In the genomic region with DNA sequence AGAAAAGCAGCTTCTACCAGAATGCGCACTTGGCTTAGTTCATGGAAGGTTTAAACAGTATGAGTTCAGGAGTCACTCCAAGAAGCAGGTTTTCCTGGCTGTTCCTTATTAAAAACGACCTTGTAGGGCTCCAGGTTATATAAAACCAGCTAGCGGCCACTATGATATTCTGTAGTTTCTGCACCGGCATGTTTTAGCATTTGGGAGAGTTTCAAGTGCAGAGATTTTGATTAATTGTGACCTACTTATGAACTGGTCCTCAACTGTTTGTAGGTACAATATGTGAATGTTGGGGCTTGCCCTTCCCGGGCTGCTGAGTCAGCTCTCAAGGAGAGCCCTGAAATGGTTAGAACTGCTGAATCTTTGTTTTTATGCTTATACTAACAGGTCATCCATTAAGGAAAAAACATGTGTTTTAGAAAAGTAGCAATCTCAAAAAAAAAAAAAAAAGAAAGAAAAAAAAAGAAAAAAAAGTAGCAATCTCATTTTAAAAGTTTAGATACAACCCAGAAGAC, we compare ENCODE assay signal across 25 mouse cellular contexts. TPM values are rescaled to one million over a fixed set of nuclear protein-coding genes. Genes with fewer than 3 reads are reported as not detected.
DNase-seq lines count a peak whose midpoint lies in the region; ATAC-seq and TF ChIP-seq lines count a peak whose summit lies in the region.
"Had no signal": no experiment of that assay in that cellular context is flagged by ENCODE, and none has a peak within 500 bp of the region (broad histone marks: within the 10 kb centered on the region; RNA-seq: fewer than 3 reads in every experiment).

No protein-coding gene starts in this region.

- H3K27me3 ChIP-seq in limb, embryonic 12.5 days = no peaks in the 10 kb centered on the region; the same call in 1 of the 2 replicates
- H3K27me3 ChIP-seq in limb, embryonic 10.5 days (ENCODE audit: low read depth, poor library complexity, severe bottlenecking) = 0 out of 2 replicates have a peak, but pooled peaks cover 5% of the 10 kb centered on the region
- H3K27me3 ChIP-seq in cerebellum, adult 2 months (ENCODE audit: control insufficient read depth, insufficient read depth, low read length) = no peaks in the 10 kb centered on the region
- H3K27me3 ChIP-seq: limb, embryonic 15.5 days; liver, embryonic 13.5 days had no signal

- WGBS in limb, embryonic 12.5 days = 71% methylated on average over 5 of the region's 5 CpGs
- WGBS in limb, embryonic 10.5 days = 83% methylated on average over 5 of the region's 5 CpGs
- WGBS in cerebellum, adult 2 months = 66% methylated on average over 5 of the region's 5 CpGs

- H3K4me2 ChIP-seq in limb, embryonic 12.5 days = no peak overlapping the region
- H3K4me2 ChIP-seq: heart, embryonic 11.5 days; hindbrain, embryonic 13.5 days; limb, embryonic 15.5 days; liver, embryonic 13.5 days had no signal

- no peak for ATAC-seq in limb, embryonic 12.5 days (ENCODE audit: insufficient number of reproducible peaks, insufficient read depth, low FRiP score, low TSS enrichment, low read depth)
- ATAC-seq: forebrain, embryonic 14.5 days; intestine, postnatal 0 days had no signal

- peak overlapping the region; percentile 45; the same call in 1 of the 2 replicates for H3K27ac ChIP-seq in limb, embryonic 12.5 days
- no peak overlapping the region for H3K27ac ChIP-seq in limb, embryonic 10.5 days
- no peak overlapping the region for H3K27ac ChIP-seq in cerebellum, adult 2 months (ENCODE audit: insufficient read depth, low read length)
- H3K27ac ChIP-seq: hindbrain, embryonic 13.5 days; layer of hippocampus, adult 2 months; left cerebral cortex, adult 2 months; limb, embryonic 15.5 days; liver, embryonic 13.5 days had no signal

- no peaks in the 10 kb centered on the region for H3K9me3 ChIP-seq in limb, embryonic 12.5 days
- no peaks in the 10 kb centered on the region for H3K9me3 ChIP-seq in limb, embryonic 10.5 days (replicated peaks)
- H3K9me3 ChIP-seq: hindbrain, embryonic 13.5 days; limb, embryonic 15.5 days; liver, embryonic 13.5 days had no signal

- TF ChIP-seq CTCF in cerebellum, adult 2 months (IDR thresholded peaks at IDR 0.05; ENCODE audit: borderline replicate concordance, insufficient read depth, low read depth, low read length) = no peak

- no peak for TF ChIP-seq POLR2A in cerebellum, adult 2 months (IDR thresholded peaks at IDR 0.05; ENCODE audit: borderline replicate concordance, insufficient read depth, low read length)

- DNase-seq in kidney, adult 9 months = peak; percentile 58
- DNase-seq in kidney, postnatal 4 days = no peak
- DNase-seq in limb, embryonic 10.5 days (ENCODE audit: low spot score) = no peak
- DNase-seq in kidney, postnatal 10 days = peak; percentile 15
- DNase-seq in cerebellum, adult 2 months = no peak
- no peak for DNase-seq in lung, postnatal 4 days
- DNase-seq: adrenal gland, adult 8-10 months; cerebellum, adult 9-10 months; cerebellum, postnatal 36 days; gastrocnemius, postnatal 25 days; heart, adult 18-20 months; heart, postnatal 36 days; liver, embryonic 13.5 days; lung, adult 2 months; lung, postnatal 10 days; midbrain, embryonic 14.5 days; thymus, postnatal 4 days had no signal

- no peaks in the 10 kb centered on the region for H3K36me3 ChIP-seq in limb, embryonic 12.5 days
- H3K36me3 ChIP-seq in limb, embryonic 10.5 days = no peaks in the 10 kb centered on the region
- H3K36me3 ChIP-seq: hindbrain, embryonic 13.5 days; limb, embryonic 15.5 days; liver, embryonic 13.5 days had no signal

- no peak overlapping the region for H3K4me3 ChIP-seq in limb, embryonic 12.5 days (replicated peaks)
- no peak overlapping the region for H3K4me3 ChIP-seq in limb, embryonic 10.5 days
- no peak overlapping the region for H3K4me3 ChIP-seq in cerebellum, adult 2 months (replicated peaks; ENCODE audit: insufficient read depth, low read depth, low read length)
- H3K4me3 ChIP-seq: hindbrain, embryonic 13.5 days; layer of hippocampus, adult 2 months; left cerebral cortex, adult 2 months; limb, embryonic 15.5 days; liver, embryonic 13.5 days had no signal

- no peak overlapping the region for H3K9ac ChIP-seq in limb, embryonic 12.5 days (replicated peaks)
- H3K9ac ChIP-seq: hindbrain, embryonic 13.5 days; limb, embryonic 15.5 days; liver, embryonic 13.5 days had no signal

- H3K4me1 ChIP-seq in limb, embryonic 12.5 days (replicated peaks) = peaks cover 29% of the 10 kb centered on the region
- H3K4me1 ChIP-seq in limb, embryonic 10.5 days = peaks cover 32% of the 10 kb centered on the region
- H3K4me1 ChIP-seq in cerebellum, adult 2 months (ENCODE audit: control insufficient read depth, insufficient read depth, low read length) = no peaks in the 10 kb centered on the region

RNA-seq across cellular contexts. Expression of a gene that starts 37.4 kb away (rescaled TPM):
- polyA plus RNA-seq in limb, embryonic 12.5 days (2016; fragmentation: Nextera tagmentation; extraction: Ambion mirVana) = 9.8 and 10.5 TPM in 2 replicates
- polyA plus RNA-seq in limb, embryonic 10.5 days (2016; fragmentation: Nextera tagmentation; extraction: Ambion mirVana) = 1.1 and 1.3 TPM in 2 replicates
- polyA plus RNA-seq in cerebellum, adult 2 months (2012; rRNA removed) = 82.5 and 96.5 TPM in 2 replicates

Comparison
In these comparisons a context has a peak if more than half of its experiments do, and no peak if none do; other contexts are left out.
1. DNase-seq: peak in kidney, adult 9 months (single experiment) and kidney, postnatal 10 days (single experiment); none in kidney, postnatal 4 days (0 of 2), limb, embryonic 10.5 days (single experiment), cerebellum, adult 2 months (0 of 2) and lung, postnatal 4 days (0 of 2).